Mouse (Mus musculus) stomach, postnatal 0 days (tissue): ENCODE data around the gene Hoxc5. TPM values are rescaled to one million over a fixed set of nuclear protein-coding genes. Genes with fewer than 3 reads are reported as not detected.
A peak's percentile ranks its signal among the peaks of the same experiment; 100 is the strongest.

Experiments
- ATAC-seq: fragments of 200-750 bp; cut with Nextera tagmentation; 2 replicates; pipeline ENCODE4 v1.8.0; 2017; ENCODE audit not compliant: low FRiP score, low TSS enrichment
- DNase-seq: peaks from one replicate; pipeline ENCODE4 v3.0.0-alpha.2; 2016; ENCODE audit warnings: low spot score
- H3K27ac ChIP-seq: fragments of 300-500 bp; sonication (generic); replicated peaks from 2 replicates; pipeline ENCODE4 v1.5.1; 2014; ENCODE audit warnings: mild to moderate bottlenecking, control low read depth
- H3K27me3 ChIP-seq: fragments of 300-500 bp; sonication (generic); 2 replicates; pipeline ENCODE4 v1.6.1; 2014; ENCODE audit warnings: low read length; ENCODE audit not compliant: control insufficient read depth, insufficient read depth
- H3K36me3 ChIP-seq: fragments of 300-500 bp; sonication (generic); 2 replicates; pipeline ENCODE4 v1.6.1; 2014; ENCODE audit warnings: low read length, mixed read lengths; ENCODE audit not compliant: control insufficient read depth, insufficient read depth
- H3K4me1 ChIP-seq: fragments of 300-500 bp; sonication (generic); replicated peaks from 2 replicates; pipeline ENCODE4 v1.6.1; 2014; ENCODE audit warnings: antibody characterized with exemption; ENCODE audit not compliant: control insufficient read depth, insufficient read depth
- H3K4me2 ChIP-seq: fragments of 300-500 bp; sonication (generic); replicated peaks from 2 replicates; pipeline ENCODE4 v1.6.1; 2014; ENCODE audit warnings: low read depth, mild to moderate bottlenecking, control low read depth, moderate library complexity
- H3K4me3 ChIP-seq: fragments of 300-500 bp; sonication (generic); 2 replicates; pipeline ENCODE4 v1.5.1; 2014; ENCODE audit warnings: low read depth, low read length, control low read depth
- H3K9ac ChIP-seq: fragments of 300-500 bp; sonication (generic); 2 replicates; pipeline ENCODE4 v1.6.1; 2014; ENCODE audit warnings: mild to moderate bottlenecking, low read length, control low read depth, mixed read lengths
- H3K9me3 ChIP-seq: fragments of 300-500 bp; sonication (generic); 2 replicates; pipeline ENCODE4 v1.6.1; 2016; ENCODE audit warnings: low read length; ENCODE audit not compliant: control insufficient read depth
- CTCF ChIP-seq: IDR thresholded peaks from 2 replicates; pipeline ENCODE4 v1.5.1; 2016; ENCODE audit warnings: antibody characterized with exemption, low read depth, mild to moderate bottlenecking, moderate library complexity
- EP300 ChIP-seq: optimal IDR thresholded peaks from 2 replicates; pipeline ENCODE3; 2016; ENCODE audit warnings: antibody characterized with exemption
- WGBS: fragments of 180-500 bp; shearing (Covaris S2); extraction: QIAGEN DNeasy Blood & Tissue Kit; methylation state at CpG from one replicate; pipeline ENCODE4 v1.1.7; 2014; 5-methylcytosine and 5-hydroxymethylcytosine counted together
- polyA plus RNA-seq: library from polyadenylated mRNA; unstranded; fragments of >200 nt; fragmentation: Nextera tagmentation; extraction: Ambion mirVana; gene quantifications from 2 replicates; pipeline ENCODE4 v1.2.1, GENCODE M21; 2015

Hoxc5 gene
- polyA plus RNA-seq, 1 experiment from 2014 or later, result 18.0 TPM

DNA sequence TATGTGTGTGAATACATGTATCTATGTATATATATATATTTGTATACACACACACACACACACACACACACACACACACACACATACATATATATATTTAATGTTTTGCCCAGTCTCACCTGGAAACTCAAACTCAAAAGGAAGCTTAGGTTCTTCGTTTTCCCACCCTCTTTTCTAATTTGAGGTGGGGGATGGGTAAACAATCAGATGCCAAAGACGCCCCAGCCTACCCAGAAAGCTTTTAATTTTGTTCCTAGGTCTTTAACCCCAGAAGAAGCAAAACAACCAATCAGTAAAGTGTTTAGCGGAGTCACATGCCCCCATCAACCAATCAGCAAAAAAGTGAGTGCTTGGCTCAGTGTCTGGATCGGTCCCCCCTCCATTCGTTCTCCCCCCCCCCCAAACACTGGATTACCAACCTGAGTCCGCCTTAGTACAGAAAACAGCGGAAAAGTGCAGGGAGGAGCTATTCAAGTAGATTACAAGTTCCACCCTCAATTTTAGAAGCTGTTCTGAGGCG, 53.7 kb downstream of the Hoxc5 start:
- H3K9me3 ChIP-seq, result no peaks in the 10 kb centered on the region
- H3K27ac ChIP-seq, result no peak overlapping the region
- DNase-seq (no peak), ATAC-seq (no peak)
- no peak overlapping the region for H3K9ac ChIP-seq
- H3K4me2 ChIP-seq, result peak overlapping the region; percentile 27; the same call in 1 of the 2 replicates
- H3K4me1 ChIP-seq, result no peaks in the 10 kb centered on the region
- TF ChIP-seq EP300 (no peak), CTCF (no peak)
- WGBS, result 18% methylated on average over 8 of the region's 8 CpGs
- no peaks in the 10 kb centered on the region for H3K36me3 ChIP-seq
- no peaks in the 10 kb centered on the region for H3K27me3 ChIP-seq
- peak overlapping the region; percentile 10; the same call in 1 of the 2 replicates for H3K4me3 ChIP-seq

GRCm38 (mm10) chr15:103021544-103021943, 54.3 kb downstream of the Hoxc5 start:
- TF ChIP-seq CTCF (no peak), EP300 (no peak)
- Histone ChIP-seq H3K4me2 (peak overlapping the region; percentile 27; the same call in 1 of the 2 replicates), H3K27ac (no peak overlapping the region), H3K27me3 (no peaks in the 10 kb centered on the region), H3K9me3 (no peaks in the 10 kb centered on the region), H3K4me1 (no peaks in the 10 kb centered on the region), H3K9ac (no peak overlapping the region), H3K36me3 (no peaks in the 10 kb centered on the region), H3K4me3 (peak overlapping the region; percentile 10; the same call in 1 of the 2 replicates)
- ATAC-seq (no peak), DNase-seq (no peak)
- whole genome bisulfite sequencing, result 22% methylated on average over 8 of the region's 8 CpGs

DNA sequence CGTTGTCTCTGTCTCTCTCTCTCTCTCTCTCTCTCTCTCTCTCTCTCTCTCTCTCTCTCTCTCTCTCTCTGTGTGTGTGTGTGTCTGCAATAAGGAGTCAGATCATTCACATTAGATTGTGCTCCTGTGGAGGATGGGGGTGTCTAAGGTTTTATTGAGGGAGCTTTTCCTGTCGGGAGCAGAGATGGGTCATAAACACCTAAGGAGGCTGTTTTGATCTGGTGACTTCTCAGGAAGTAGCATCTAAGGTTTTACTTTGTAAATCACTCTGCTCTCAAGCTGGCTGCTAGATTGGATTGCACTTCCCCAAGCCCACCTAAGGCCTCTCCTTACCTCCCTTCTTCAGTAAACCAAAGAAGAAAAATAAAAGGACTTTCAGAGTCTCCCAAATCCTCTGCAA, 56.9 kb downstream of the Hoxc5 start:
- Histone ChIP-seq H3K9me3 (no peaks in the 10 kb centered on the region), H3K9ac (no peak overlapping the region), H3K4me1 (no peaks in the 10 kb centered on the region), H3K27ac (no peak overlapping the region), H3K36me3 (no peaks in the 10 kb centered on the region), H3K27me3 (no peaks in the 10 kb centered on the region), H3K4me2 (no peak overlapping the region), H3K4me3 (no peak overlapping the region)
- no peak for TF ChIP-seq EP300
- no peak for TF ChIP-seq CTCF
- 39% methylated on average over 2 of the region's 2 CpGs for WGBS
- DNase-seq, result no peak
- ATAC-seq, result no peak

DNA sequence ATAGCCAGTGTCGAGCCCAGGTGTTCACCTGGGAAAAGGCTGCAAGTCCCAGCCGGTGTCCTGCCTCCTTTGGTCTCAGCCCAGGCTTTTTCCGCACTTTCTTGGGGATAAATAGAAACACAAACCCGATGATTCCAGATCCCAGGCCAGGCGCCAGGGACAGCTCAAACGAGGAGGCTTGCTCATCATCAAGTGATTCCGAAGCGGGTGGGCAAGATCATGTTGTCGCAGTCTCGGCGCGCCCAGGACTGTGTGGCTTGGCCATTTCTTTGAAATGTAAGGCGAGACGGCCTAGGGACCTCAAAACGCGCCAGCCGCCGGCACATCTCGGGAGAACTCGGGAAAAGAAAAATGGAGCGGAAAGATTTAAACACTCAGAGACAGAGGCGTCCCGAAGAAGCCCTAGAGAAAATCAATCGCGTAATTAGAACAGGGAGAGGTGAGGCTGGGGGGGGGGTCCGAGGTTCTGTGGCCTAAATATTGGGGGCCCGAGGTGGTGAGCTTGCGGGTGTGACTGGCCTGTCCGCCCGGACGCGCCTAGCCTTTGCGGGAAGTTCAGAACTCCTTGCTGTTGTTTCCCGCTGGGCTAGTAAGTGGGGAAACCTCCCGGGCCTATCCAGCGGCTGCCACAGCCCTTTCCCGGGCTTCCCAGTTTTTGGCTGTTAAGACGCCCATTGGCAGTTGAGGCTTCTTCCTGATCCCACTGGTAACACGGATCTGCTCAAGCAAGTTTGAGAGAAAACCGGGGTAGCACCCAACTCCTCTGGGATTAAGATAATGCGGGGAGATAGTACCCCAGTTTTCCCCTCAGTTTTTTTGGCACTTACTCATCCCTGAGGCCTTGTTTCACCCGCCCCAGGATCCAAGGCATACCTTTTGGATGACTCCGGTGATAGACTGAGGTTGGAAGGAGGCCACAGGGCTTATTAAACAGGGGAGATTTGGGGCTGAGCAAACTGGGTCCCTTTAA, 60.3 kb downstream of the Hoxc5 start:
- no peaks in the 10 kb centered on the region for H3K9me3 ChIP-seq
- H3K4me2 ChIP-seq, result peak overlapping the region; percentile 43
- no peaks in the 10 kb centered on the region for H3K27me3 ChIP-seq
- no peaks in the 10 kb centered on the region for H3K4me1 ChIP-seq
- peak overlapping the region; percentile 24 for H3K4me3 ChIP-seq
- H3K27ac ChIP-seq, result peak overlapping the region; percentile 71
- TF ChIP-seq CTCF (no peak), EP300 (no peak)
- ATAC-seq (no peak), DNase-seq (no peak)
- peak overlapping the region; percentile 48 for H3K9ac ChIP-seq
- no peaks in the 10 kb centered on the region for H3K36me3 ChIP-seq
- 24% methylated on average over 43 of the region's 43 CpGs for WGBS

DNA sequence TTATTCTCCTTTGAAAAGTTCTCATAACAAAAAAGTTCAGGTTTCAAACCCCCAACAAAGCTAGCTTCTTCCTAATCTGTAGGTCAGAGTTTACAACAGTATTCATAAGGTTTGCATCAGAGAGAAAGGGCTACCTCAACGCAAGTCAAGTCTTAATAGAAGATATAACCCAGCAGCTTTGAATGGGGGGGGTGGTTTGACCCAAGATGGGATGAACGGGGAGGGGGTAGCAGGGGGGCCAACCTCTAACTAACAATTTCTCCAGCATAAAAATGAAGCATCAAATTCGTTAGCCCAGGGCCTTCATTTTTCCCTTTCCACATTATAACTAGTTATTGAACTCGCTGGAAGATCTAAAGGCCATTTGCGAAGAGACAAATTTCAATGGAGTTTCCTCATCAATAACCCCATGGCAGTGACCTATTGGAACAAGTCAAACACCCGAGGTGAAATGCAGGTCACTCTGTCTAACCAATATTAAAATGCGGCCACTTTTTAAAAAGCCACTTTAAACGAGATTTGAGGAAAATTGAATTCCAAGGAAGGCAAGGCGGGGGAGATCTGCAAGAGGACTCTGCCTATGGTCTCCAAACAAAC, 61.8 kb downstream of the Hoxc5 start:
- ATAC-seq (no peak), DNase-seq (no peak)
- H3K9me3 ChIP-seq, result no peaks in the 10 kb centered on the region
- H3K4me2 ChIP-seq, result no peak overlapping the region
- H3K9ac ChIP-seq, result no peak overlapping the region
- WGBS, result 63% methylated on average over 9 of the region's 9 CpGs
- H3K4me3 ChIP-seq, result no peak overlapping the region
- TF ChIP-seq EP300 (no peak), CTCF (no peak)
- H3K36me3 ChIP-seq, result no peaks in the 10 kb centered on the region
- no peaks in the 10 kb centered on the region for H3K4me1 ChIP-seq
- H3K27ac ChIP-seq, result no peak overlapping the region
- no peaks in the 10 kb centered on the region for H3K27me3 ChIP-seq
